ENCODE assay signal across 8 mouse cellular contexts in genomic region chr2:27237342-27237741, GRCm38 (mm10). TPM values are rescaled to one million over a fixed set of nuclear protein-coding genes. Genes with fewer than 3 reads are reported as not detected.
DNase-seq lines count a peak whose midpoint lies in the region; ATAC-seq and TF ChIP-seq lines count a peak whose summit lies in the region.

No protein-coding gene starts in this region.

- no peak overlapping the region for H3K9ac ChIP-seq in intestine, embryonic 16.5 days (ENCODE audit: low read depth, low read length)
- no peak overlapping the region for H3K9ac ChIP-seq in liver, postnatal 0 days (replicated peaks)

- no peak overlapping the region for H3K4me3 ChIP-seq in intestine, embryonic 16.5 days (ENCODE audit: low read length)
- no peak overlapping the region for H3K4me3 ChIP-seq in liver, postnatal 0 days (ENCODE audit: low read depth, low read length)
- no peak overlapping the region for H3K4me3 ChIP-seq in olfactory bulb, adult 2 months (ENCODE audit: insufficient read depth, low read depth, low read length)

- TF ChIP-seq CTCF in liver, postnatal 0 days (IDR thresholded peaks at IDR 0.05; ENCODE audit: low read depth) = peak; percentile 94
- peak; percentile 81 for TF ChIP-seq CTCF in olfactory bulb, adult 2 months (IDR thresholded peaks at IDR 0.05; ENCODE audit: insufficient read depth, low read depth, low read length)

- ATAC-seq in erythroid progenitor cell, adult 5-6 weeks (replicated peaks; ENCODE audit: low FRiP score, poor library complexity, severe bottlenecking) = peak; percentile 65
- ATAC-seq in intestine, embryonic 16.5 days = peak; percentile 64
- peak; percentile 70 for ATAC-seq in liver, postnatal 0 days

- no peak for TF ChIP-seq POLR2A in olfactory bulb, adult 2 months (IDR thresholded peaks at IDR 0.05; ENCODE audit: insufficient read depth, low read depth, low read length)

- H3K27me3 ChIP-seq in intestine, embryonic 16.5 days (replicated peaks; ENCODE audit: control insufficient read depth, insufficient read depth, low read length) = no peaks in the 10 kb centered on the region
- H3K27me3 ChIP-seq in liver, postnatal 0 days (ENCODE audit: insufficient read depth, low read length) = no peaks in the 10 kb centered on the region

- TF ChIP-seq EP300 in liver, postnatal 0 days (IDR thresholded peaks at IDR 0.05; ENCODE audit: low read depth) = no peak

- H3K27ac ChIP-seq in intestine, embryonic 16.5 days (ENCODE audit: low read length) = no peak overlapping the region
- H3K27ac ChIP-seq in liver, postnatal 0 days (ENCODE audit: low read depth) = no peak overlapping the region
- H3K27ac ChIP-seq in olfactory bulb, adult 2 months (ENCODE audit: insufficient read depth, low read depth, low read length) = no peak overlapping the region

- no peaks in the 10 kb centered on the region for H3K9me3 ChIP-seq in intestine, embryonic 16.5 days (ENCODE audit: control insufficient read depth, low read length)
- H3K9me3 ChIP-seq in liver, postnatal 0 days (ENCODE audit: low read length) = no peaks in the 10 kb centered on the region

- peak; percentile 70 for DNase-seq in 3T3-L1 (ENCODE audit: low read depth, low spot score)
- peak; percentile 39 to 55 for DNase-seq in CD8-positive naive resting alpha-beta T cell, adult 2 months (ENCODE audit: low read depth in 2 of 2, low spot score in 2 of 2)
- peak; percentile 36 for DNase-seq in c-Kit-positive CD71-negative TER-119-negative erythroid progenitor cells, embryonic 14.5 days (ENCODE audit: low read depth)
- DNase-seq in liver, postnatal 0 days = peak; percentile 72
- DNase-seq in urinary bladder, postnatal 4 days (ENCODE audit: low spot score in 2 of 2) = peak; percentile 39 to 71

- H3K36me3 ChIP-seq in intestine, embryonic 16.5 days (ENCODE audit: control insufficient read depth, insufficient read depth, low read length) = no peaks in the 10 kb centered on the region
- H3K36me3 ChIP-seq in liver, postnatal 0 days (replicated peaks; ENCODE audit: insufficient read depth, low read length) = peaks cover 33% of the 10 kb centered on the region

- no peak overlapping the region for H3K4me2 ChIP-seq in intestine, embryonic 16.5 days (ENCODE audit: low read depth, low read length)
- no peak overlapping the region for H3K4me2 ChIP-seq in liver, postnatal 0 days (ENCODE audit: low read depth, low read length)

- WGBS in intestine, embryonic 16.5 days = 35% methylated on average over 4 of the region's 4 CpGs
- WGBS in liver, postnatal 0 days (ENCODE audit: insufficient replicate concordance) = 28% methylated on average over 4 of the region's 4 CpGs
- 36% methylated on average over 4 of the region's 4 CpGs for WGBS in olfactory bulb, adult 2 months

- H3K4me1 ChIP-seq in intestine, embryonic 16.5 days (ENCODE audit: control insufficient read depth, insufficient read depth, low read length) = no peaks in the 10 kb centered on the region
- H3K4me1 ChIP-seq in liver, postnatal 0 days (ENCODE audit: insufficient read depth) = peaks cover 9% of the 10 kb centered on the region
- peaks cover 23% of the 10 kb centered on the region for H3K4me1 ChIP-seq in olfactory bulb, adult 2 months (ENCODE audit: control insufficient read depth, insufficient read depth, low read length)

RNA-seq across cellular contexts. Expression of gene Sardh, which starts 10.8 kb away (rescaled TPM):
- not detected in 2 replicates for total RNA-seq in erythroid progenitor cell, adult 5-6 weeks (2015; ENCODE audit: low replicate concordance)
- total RNA-seq in erythroid progenitor cell, adult 5-6 weeks (2017; ENCODE audit: low replicate concordance) = not detected in 2 replicates
- 9.5 and 10.1 TPM in 2 replicates for polyA plus RNA-seq in intestine, embryonic 16.5 days (2015; fragmentation: Nextera tagmentation; extraction: Ambion mirVana)
- 145 and 152 TPM in 2 replicates for polyA plus RNA-seq in liver, postnatal 0 days (2015; fragmentation: Nextera tagmentation; extraction: Ambion mirVana)
- not detected in 2 replicates for polyA plus RNA-seq in olfactory bulb, adult 2 months (2012; ENCODE audit: insufficient read depth, insufficient read length, low replicate concordance, missing spikeins)

Comparison
In these comparisons a context has a peak if more than half of its experiments do, and no peak if none do; other contexts are left out.
1. RNA of gene Sardh, which starts 10.8 kb away (polyA plus RNA-seq): 145 to 152 TPM in liver, postnatal 0 days; 9.5 to 10.1 TPM in intestine, embryonic 16.5 days and not detected in olfactory bulb, adult 2 months; every median in the first group is over 10 times any median in the second.
2. Peak in every context shown above with its lines, with median percentiles within 50 percentile points of each other: DNase-seq and ATAC-seq.